Mouse (Mus musculus) layer of hippocampus, adult 6 months (tissue): ENCODE results near the gene Cldn34c1. TPM values are rescaled to one million over a fixed set of nuclear protein-coding genes. Genes with fewer than 3 reads are reported as not detected.

Experiments used
- long read RNA-seq, 2 experiments: library from polyadenylated mRNA; unstranded; transcript quantifications; one replicate each; pipeline ENCODE4 v2.0.0; 2019 to 2020
- polyA plus RNA-seq: library from polyadenylated mRNA; unstranded; fragments of <200 nt; fragmentation: Nextera tagmentation; gene quantifications from 2 replicates; pipeline ENCODE4 v1.2.3, GENCODE M21; 2021

Gene Cldn34c1
- 4.3 and 5.4 TPM in 2 replicates for polyA plus RNA-seq
- long read RNA-seq, experiment 1, partial matches to known transcripts = 0 of 5 reads
- long read RNA-seq, experiment 1, other reads (novel, unspliced or antisense) = 0 of 5 reads
- long read RNA-seq, experiment 2, partial matches to known transcripts = 2 of 10 reads
- long read RNA-seq, experiment 2, other reads (novel, unspliced or antisense) = 2 of 10 reads

DNA sequence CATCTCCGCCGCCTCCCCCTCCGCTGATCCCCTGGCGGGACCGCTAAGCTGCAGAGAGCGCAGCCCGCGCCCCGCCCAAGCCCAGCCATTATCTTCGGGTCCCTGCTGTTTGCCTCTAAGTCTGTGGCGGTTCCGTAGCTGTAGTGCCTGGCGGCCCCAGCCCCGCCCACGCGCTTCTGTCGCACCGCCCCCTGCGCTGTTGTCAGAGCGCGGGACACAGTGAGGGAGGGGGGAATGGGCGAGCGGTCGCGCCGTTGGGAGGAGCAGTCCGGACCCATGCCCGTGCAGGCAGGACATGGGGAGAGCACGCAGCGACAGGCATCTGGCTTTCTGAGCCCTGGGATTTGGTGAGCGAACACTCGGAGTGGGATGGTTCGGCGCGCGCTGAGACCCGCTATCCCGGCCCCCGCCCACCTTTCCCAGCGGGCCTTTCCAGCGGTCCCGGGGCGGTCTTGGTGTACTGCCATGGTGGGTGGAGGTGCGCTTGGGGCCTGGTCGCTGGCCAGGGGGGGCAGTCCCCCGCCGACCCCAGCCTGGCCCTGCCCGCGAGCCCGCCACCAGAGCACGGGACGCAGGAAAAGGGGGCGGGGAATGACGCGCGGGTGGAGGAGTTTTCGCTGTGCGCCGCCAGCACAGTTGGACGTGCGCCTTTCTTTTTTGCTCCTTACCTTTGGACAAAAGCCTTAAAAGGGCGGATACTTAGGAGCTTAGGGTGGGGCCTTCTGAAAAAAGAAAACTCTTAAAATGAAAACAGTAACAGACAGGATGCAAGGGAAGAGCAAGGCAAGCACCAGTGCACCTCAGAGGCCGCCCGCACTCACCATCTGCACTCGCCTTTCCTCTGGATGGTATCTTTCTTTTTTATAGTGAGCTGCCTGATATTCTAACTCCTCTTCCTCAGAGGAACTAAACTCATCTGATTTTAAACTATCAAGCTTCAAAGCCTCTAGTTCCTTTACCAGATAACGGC, at the start of gene Cldn34c1:
Cldn34c1 (plus strand) TSS at position 205 of the 970 bp plus-strand sequence.

DNA sequence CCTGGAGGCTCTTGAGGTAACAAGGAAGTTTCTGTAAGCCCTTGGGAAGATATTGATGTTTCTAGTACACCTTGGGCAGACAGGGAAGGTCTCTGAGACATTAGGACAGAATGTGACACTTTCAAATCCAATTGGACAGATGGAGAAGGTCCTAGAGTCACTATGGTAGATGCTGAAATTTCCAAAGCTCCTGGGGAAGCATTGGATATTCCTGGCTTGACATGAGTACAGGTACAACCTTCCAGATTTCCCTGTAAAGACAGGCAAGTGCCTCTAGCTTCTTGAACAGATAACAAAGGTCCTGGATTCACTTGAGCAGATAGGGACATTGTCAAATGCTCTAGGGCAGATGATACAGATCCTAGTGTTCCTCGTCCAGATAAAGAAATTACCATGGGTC, 119.1 kb downstream of the Cldn34c1 start, which contains the start of gene Srsx:
Srsx (minus strand) TSS at position 101 of the 400 bp plus-strand sequence.

Other genes with a start within 250 kb of the Cldn34c1 start
- gene Gm17521, start 73.8 kb upstream of the Cldn34c1 start, polyA plus RNA-seq = not detected in 2 replicates
- gene Srsx, start 119.0 kb downstream of the Cldn34c1 start, polyA plus RNA-seq = not detected in 2 replicates
- gene Gm17577, start 143.4 kb downstream of the Cldn34c1 start, polyA plus RNA-seq = not detected in 2 replicates